Comparison of ENCODE assay signal across 18 mouse cellular contexts in the genomic region with DNA sequence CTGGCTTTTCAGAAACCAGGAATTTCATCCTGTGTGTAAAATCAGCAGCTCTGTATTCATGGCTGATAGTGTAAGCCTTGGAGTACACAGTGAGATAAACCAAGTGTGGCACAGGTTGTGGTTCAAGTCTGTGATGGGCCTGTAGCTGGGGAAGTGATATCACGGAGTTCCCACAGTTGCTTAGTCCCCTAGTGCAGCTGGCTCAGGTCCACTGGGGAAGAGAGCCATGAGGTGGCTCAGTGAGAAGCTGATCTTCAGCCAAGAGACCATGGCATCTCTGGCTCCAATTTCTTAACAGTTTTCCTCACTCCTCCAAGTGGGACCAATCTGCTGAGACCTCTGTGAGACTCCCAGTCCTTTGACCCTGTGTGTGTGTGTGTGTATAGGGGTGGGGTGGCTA. TPM values are rescaled to one million over a fixed set of nuclear protein-coding genes. Genes with fewer than 3 reads are reported as not detected.
DNase-seq lines count a peak whose midpoint lies in the region; ATAC-seq lines count a peak whose summit lies in the region.
"Had no signal": no experiment of that assay in that cellular context is flagged by ENCODE, and none has a peak within 500 bp of the region (broad histone marks: within the 10 kb centered on the region; RNA-seq: fewer than 3 reads in every experiment).

No protein-coding gene starts in this region.

- no peaks in the 10 kb centered on the region for H3K36me3 ChIP-seq in hindbrain, embryonic 15.5 days
- H3K36me3 ChIP-seq in hindbrain, embryonic 11.5 days (ENCODE audit: control insufficient read depth, insufficient read depth, low read length), result no peaks in the 10 kb centered on the region
- H3K36me3 ChIP-seq: G1E had no signal

- H3K4me3 ChIP-seq in hindbrain, embryonic 15.5 days, result no peak overlapping the region
- no peak overlapping the region for H3K4me3 ChIP-seq in hindbrain, embryonic 11.5 days (ENCODE audit: low read depth, low read length)
- H3K4me3 ChIP-seq: embryonic facial prominence, embryonic 10.5 days; heart, embryonic 10.5 days; limb, embryonic 10.5 days had no signal

- H3K27me3 ChIP-seq in hindbrain, embryonic 15.5 days, result no peaks in the 10 kb centered on the region
- no peaks in the 10 kb centered on the region for H3K27me3 ChIP-seq in hindbrain, embryonic 11.5 days (ENCODE audit: control insufficient read depth, insufficient read depth, low read length)

- H3K4me1 ChIP-seq in hindbrain, embryonic 15.5 days (replicated peaks), result peaks cover 8% of the 10 kb centered on the region; the same call in 1 of the 2 replicates
- H3K4me1 ChIP-seq in hindbrain, embryonic 11.5 days (replicated peaks; ENCODE audit: control insufficient read depth, insufficient read depth, low read length), result no peaks in the 10 kb centered on the region
- H3K4me1 ChIP-seq: heart, embryonic 10.5 days had no signal

- H3K27ac ChIP-seq in hindbrain, embryonic 15.5 days (replicated peaks), result no peak overlapping the region
- no peak overlapping the region for H3K27ac ChIP-seq in hindbrain, embryonic 11.5 days (ENCODE audit: low read depth, low read length)
- H3K27ac ChIP-seq: heart, embryonic 10.5 days; macrophage had no signal

- peak; percentile 15; the same call in 1 of the 2 replicates for ATAC-seq in hindbrain, embryonic 15.5 days (ENCODE audit: low FRiP score, low read depth)
- ATAC-seq in hindbrain, embryonic 11.5 days (ENCODE audit: low FRiP score), result no peak
- ATAC-seq: CD4-positive, CD25-positive, alpha-beta regulatory T cell, adult 4 months had no signal

- WGBS in hindbrain, embryonic 15.5 days, result 69% methylated on average over 1 of the region's 1 CpGs
- WGBS in hindbrain, embryonic 11.5 days, result 93% methylated on average over 1 of the region's 1 CpGs

- no peak overlapping the region for H3K9ac ChIP-seq in hindbrain, embryonic 15.5 days
- no peak overlapping the region for H3K9ac ChIP-seq in hindbrain, embryonic 11.5 days (ENCODE audit: low read depth, low read length)

- H3K9me3 ChIP-seq in hindbrain, embryonic 15.5 days, result no peaks in the 10 kb centered on the region
- no peaks in the 10 kb centered on the region for H3K9me3 ChIP-seq in hindbrain, embryonic 11.5 days (ENCODE audit: control insufficient read depth, low read length)
- H3K9me3 ChIP-seq: embryonic facial prominence, embryonic 10.5 days; G1E; heart, embryonic 10.5 days; limb, embryonic 10.5 days had no signal

- peak; percentile 51 for DNase-seq in cerebellum, adult 11-12 months
- DNase-seq in cerebellum, adult 11 months, result no peak
- no peak for DNase-seq in hindbrain, embryonic 11.5 days (ENCODE audit: low spot score)
- peak; percentile 46 for DNase-seq in brain, adult 2 months (ENCODE audit: low read depth, low spot score)
- DNase-seq in cerebellum, postnatal 25 days, result peak; percentile 61 to 75
- no peak for DNase-seq in layer of hippocampus, adult 18-20 months (ENCODE audit: low spot score in 2 of 2)
- DNase-seq in kidney, postnatal 36 days, result no peak
- DNase-seq: kidney, adult 9 months; lung, adult 2 months; right cerebral cortex, adult 18-20 months had no signal

- no peak overlapping the region for H3K4me2 ChIP-seq in hindbrain, embryonic 15.5 days
- no peak overlapping the region for H3K4me2 ChIP-seq in hindbrain, embryonic 11.5 days (replicated peaks; ENCODE audit: low read depth, low read length)
- H3K4me2 ChIP-seq: liver, embryonic 11.5 days had no signal

RNA-seq across cellular contexts. Expression of a gene that starts 54.4 kb away (rescaled TPM):
- 28.7 and 29.0 TPM in 2 replicates for polyA plus RNA-seq in hindbrain, embryonic 15.5 days (2015; fragmentation: Nextera tagmentation; extraction: Ambion mirVana)
- 30.7 and 36.5 TPM in 2 replicates for polyA plus RNA-seq in hindbrain, embryonic 11.5 days (2014; fragmentation: Nextera tagmentation; extraction: Ambion mirVana)
- total RNA-seq in layer of hippocampus, adult 18-20 months (2021), result 1 to 10 TPM; 7.8 to 10.0 TPM
- polyA plus RNA-seq: G1E had no signal

Comparison
In these comparisons a context has a peak if more than half of its experiments do, and no peak if none do; other contexts are left out.
1. DNase-seq: peak in cerebellum, adult 11-12 months (single experiment), brain, adult 2 months (single experiment) and cerebellum, postnatal 25 days (2 of 2); none in cerebellum, adult 11 months (single experiment), hindbrain, embryonic 11.5 days (single experiment), layer of hippocampus, adult 18-20 months (0 of 2) and kidney, postnatal 36 days (0 of 2).